In the genomic region with DNA sequence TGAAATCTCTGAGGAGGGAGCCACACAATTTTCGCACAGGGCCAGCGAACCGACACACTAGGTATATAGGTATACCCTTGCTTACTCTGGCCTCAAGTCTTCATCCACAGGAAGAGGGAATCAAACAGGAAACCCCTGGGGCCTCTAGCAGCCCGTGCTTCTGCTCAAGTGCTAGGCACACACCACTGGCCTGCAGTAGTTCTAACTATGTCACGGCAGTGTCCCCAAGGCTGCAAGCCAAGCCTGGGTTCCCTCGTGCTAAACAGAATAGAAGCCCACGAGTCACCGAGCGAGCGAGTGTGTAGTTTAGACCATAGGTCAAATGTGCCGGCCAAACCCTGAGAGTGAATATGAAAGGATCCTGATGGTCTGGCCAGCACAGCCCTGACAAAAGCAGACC, we compare ENCODE assay signal across 29 mouse cellular contexts.
DNase-seq lines count a peak whose midpoint lies in the region; ATAC-seq and TF ChIP-seq lines count a peak whose summit lies in the region.
"Had no signal": no experiment of that assay in that cellular context is flagged by ENCODE, and none has a peak within 500 bp of the region (broad histone marks: within the 10 kb centered on the region; RNA-seq: fewer than 3 reads in every experiment).

No protein-coding gene starts in this region.

- H3K4me2 ChIP-seq in hindbrain, embryonic 13.5 days = no peak overlapping the region
- H3K4me2 ChIP-seq in hindbrain, postnatal 0 days (ENCODE audit: low read depth, low read length) = no peak overlapping the region
- H3K4me2 ChIP-seq in lung, embryonic 15.5 days = no peak overlapping the region
- H3K4me2 ChIP-seq: embryonic facial prominence, embryonic 15.5 days; heart, embryonic 12.5 days; limb, embryonic 15.5 days; liver, embryonic 13.5 days; midbrain, embryonic 15.5 days had no signal

- H3K27me3 ChIP-seq in hindbrain, embryonic 13.5 days = no peaks in the 10 kb centered on the region
- H3K27me3 ChIP-seq in hindbrain, postnatal 0 days (ENCODE audit: insufficient read depth, low read length) = no peaks in the 10 kb centered on the region
- H3K27me3 ChIP-seq in lung, embryonic 15.5 days = no peaks in the 10 kb centered on the region
- H3K27me3 ChIP-seq: embryonic facial prominence, embryonic 15.5 days; heart, embryonic 12.5 days; limb, embryonic 15.5 days; liver, embryonic 13.5 days; midbrain, embryonic 15.5 days had no signal

- H3K27ac ChIP-seq in hindbrain, embryonic 13.5 days = 0 out of 2 replicates have a peak overlapping the region, but pooled peaks have one; percentile 2
- no peak overlapping the region for H3K27ac ChIP-seq in hindbrain, postnatal 0 days
- peak overlapping the region; percentile 36 for H3K27ac ChIP-seq in lung, embryonic 15.5 days
- H3K27ac ChIP-seq: embryonic facial prominence, embryonic 15.5 days; heart, adult 2 months; limb, embryonic 15.5 days; liver, embryonic 13.5 days; macrophage; midbrain, embryonic 10.5 days; midbrain, embryonic 15.5 days; stomach, postnatal 0 days had no signal

- H3K36me3 ChIP-seq in hindbrain, embryonic 13.5 days = peaks cover 30% of the 10 kb centered on the region
- H3K36me3 ChIP-seq in hindbrain, postnatal 0 days (ENCODE audit: insufficient read depth, low read length) = peaks cover 7% of the 10 kb centered on the region; the same call in 1 of the 2 replicates
- peaks cover 6% of the 10 kb centered on the region; the same call in 1 of the 2 replicates for H3K36me3 ChIP-seq in lung, embryonic 15.5 days
- H3K36me3 ChIP-seq: liver, embryonic 13.5 days had no signal

- H3K4me1 ChIP-seq in hindbrain, embryonic 13.5 days (replicated peaks) = peaks cover 29% of the 10 kb centered on the region
- H3K4me1 ChIP-seq in hindbrain, postnatal 0 days (ENCODE audit: insufficient read depth, low read length) = no peaks in the 10 kb centered on the region
- H3K4me1 ChIP-seq in lung, embryonic 15.5 days = peaks cover 24% of the 10 kb centered on the region
- H3K4me1 ChIP-seq: limb, embryonic 15.5 days had no signal

- DNase-seq in hindbrain, postnatal 0 days (ENCODE audit: low spot score) = no peak
- DNase-seq in lung, adult 18-20 months = no peak
- DNase-seq in right cerebral cortex, postnatal 10 days (ENCODE audit: low spot score in 2 of 2) = no peak
- DNase-seq: adrenal gland, postnatal 25 days; cerebellum, adult 11-12 months; cerebellum, adult 9-11 months; heart, adult 2 months; heart, postnatal 4 days; kidney, adult 8-10 months; kidney, postnatal 14 days; left cerebral cortex, postnatal 4 days; liver, embryonic 13.5 days; right cerebral cortex, adult 18-20 months; right cerebral cortex, postnatal 4 days; thymus, adult 18-20 months; thymus, postnatal 36 days had no signal

- 78% methylated on average over 11 of the region's 11 CpGs for WGBS in hindbrain, embryonic 13.5 days
- WGBS in hindbrain, postnatal 0 days = 80% methylated on average over 11 of the region's 11 CpGs
- 58% methylated on average over 11 of the region's 11 CpGs for WGBS in lung, embryonic 15.5 days

- no peaks in the 10 kb centered on the region for H3K9me3 ChIP-seq in hindbrain, embryonic 13.5 days
- H3K9me3 ChIP-seq in hindbrain, postnatal 0 days (ENCODE audit: low read length) = no peaks in the 10 kb centered on the region
- no peaks in the 10 kb centered on the region for H3K9me3 ChIP-seq in lung, embryonic 15.5 days
- H3K9me3 ChIP-seq: embryonic facial prominence, embryonic 15.5 days; heart, embryonic 12.5 days; limb, embryonic 15.5 days; liver, embryonic 13.5 days; midbrain, embryonic 10.5 days; midbrain, embryonic 15.5 days had no signal

- TF ChIP-seq CTCF in hindbrain, postnatal 0 days (IDR thresholded peaks at IDR 0.05; ENCODE audit: low read depth) = no peak

- H3K4me3 ChIP-seq in hindbrain, embryonic 13.5 days = no peak overlapping the region
- no peak overlapping the region for H3K4me3 ChIP-seq in hindbrain, postnatal 0 days (ENCODE audit: low read length)
- H3K4me3 ChIP-seq in lung, embryonic 15.5 days = no peak overlapping the region
- H3K4me3 ChIP-seq: embryonic facial prominence, embryonic 15.5 days; heart, adult 2 months; heart, embryonic 12.5 days; limb, embryonic 15.5 days; liver, embryonic 13.5 days; midbrain, embryonic 10.5 days; midbrain, embryonic 15.5 days had no signal

- no peak overlapping the region for H3K9ac ChIP-seq in hindbrain, embryonic 13.5 days
- no peak overlapping the region for H3K9ac ChIP-seq in hindbrain, postnatal 0 days (replicated peaks; ENCODE audit: low read length)
- no peak overlapping the region for H3K9ac ChIP-seq in lung, embryonic 15.5 days
- H3K9ac ChIP-seq: embryonic facial prominence, embryonic 15.5 days; heart, embryonic 12.5 days; limb, embryonic 15.5 days; liver, embryonic 13.5 days; midbrain, embryonic 15.5 days had no signal

- ATAC-seq in hindbrain, embryonic 13.5 days (ENCODE audit: low FRiP score) = no peak
- ATAC-seq in hindbrain, postnatal 0 days = no peak
- no peak for ATAC-seq in lung, embryonic 15.5 days (ENCODE audit: borderline replicate concordance, extremely low read depth, low FRiP score, low TSS enrichment)
- peak; percentile 36; the same call in 1 of the 2 replicates for ATAC-seq in common myeloid progenitor, adult 5-6 weeks (replicated peaks; ENCODE audit: low read depth, poor library complexity, severe bottlenecking)
- ATAC-seq in hematopoietic stem cell, adult 5-6 weeks (replicated peaks in 1 of 2; ENCODE audit: insufficient read depth in 1 of 2, low FRiP score in 2 of 2, low TSS enrichment in 1 of 2, low read depth in 1 of 2, poor library complexity in 2 of 2, severe bottlenecking in 2 of 2) = peak; percentile 51 to 52; a peak in 3 of 4 replicates
- ATAC-seq: forebrain, embryonic 14.5 days; intestine, embryonic 16.5 days; midbrain, embryonic 15.5 days had no signal

Comparison
In these comparisons a context has a peak if more than half of its experiments do, and no peak if none do; other contexts are left out.
1. ATAC-seq: peak in common myeloid progenitor, adult 5-6 weeks (single experiment) and hematopoietic stem cell, adult 5-6 weeks (2 of 2); none in hindbrain, embryonic 13.5 days (single experiment), hindbrain, postnatal 0 days (single experiment) and lung, embryonic 15.5 days (single experiment).